Mouse (Mus musculus): Measurements from ENCODE around the gene Pcdh17.

Pcdh17 gene

DNA sequence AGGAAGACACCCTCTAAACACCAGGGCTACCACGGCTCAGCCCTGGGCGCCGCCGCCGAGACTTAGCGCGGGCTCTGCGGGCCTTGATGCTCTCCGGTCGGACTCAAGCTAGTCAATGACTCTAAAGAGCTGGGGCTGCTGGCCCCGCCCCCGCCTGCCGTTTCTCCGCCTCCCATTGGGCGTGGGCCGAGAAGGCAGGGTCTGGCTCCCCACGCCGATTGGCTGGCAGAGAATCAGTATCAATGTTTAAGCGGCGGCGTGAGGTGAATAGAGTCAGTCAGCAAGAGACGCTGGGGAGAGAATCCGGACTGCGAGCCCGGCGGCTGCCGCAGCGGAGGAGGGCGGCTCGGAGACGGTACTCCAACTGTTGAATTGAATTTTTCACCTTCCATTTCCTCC lies at the start of gene Pcdh17:
Gene Pcdh17, plus strand, starts transcription at position 276 of the 399 bp plus-strand sequence.
- in situ Hi-C loops (cut with MboI; ENCODE audit: low pct_unique_long_range_greater_than_20kb in 1 of 2, low sequenced_read_pairs in 2 of 2, unreplicated experiment in 1 of 2) = no loop called here

GRCm38 (mm10) chr14:84397137-84397536 lies 46.2 kb upstream of the Pcdh17 start:
- in situ Hi-C loops (cut with MboI; ENCODE audit: low pct_unique_long_range_greater_than_20kb in 1 of 2, low sequenced_read_pairs in 2 of 2, unreplicated experiment in 1 of 2) = no loop called here

GRCm38 (mm10) chr14:84424736-84425135 lies 18.6 kb upstream of the Pcdh17 start:
- in situ Hi-C loops (cut with MboI; ENCODE audit: low pct_unique_long_range_greater_than_20kb in 1 of 2, low sequenced_read_pairs in 2 of 2, unreplicated experiment in 1 of 2) = no loop called here

GRCm38 (mm10) chr14:84426616-84427015 lies 16.7 kb upstream of the Pcdh17 start:
- in situ Hi-C loops (cut with MboI; ENCODE audit: low pct_unique_long_range_greater_than_20kb in 1 of 2, low sequenced_read_pairs in 2 of 2, unreplicated experiment in 1 of 2) = no loop called here

- in situ Hi-C loops (cut with MboI; ENCODE audit: low pct_unique_long_range_greater_than_20kb in 1 of 2, low sequenced_read_pairs in 2 of 2, unreplicated experiment in 1 of 2) = no loop called here
Observed at GRCm38 (mm10) chr14:84438066-84438770, 5.1 kb upstream of the Pcdh17 start.

- in situ Hi-C loops (cut with MboI; ENCODE audit: low pct_unique_long_range_greater_than_20kb in 1 of 2, low sequenced_read_pairs in 2 of 2, unreplicated experiment in 1 of 2) = no loop called here
Observed at GRCm38 (mm10) chr14:84440903-84441302, 2.5 kb upstream of the Pcdh17 start.

GRCm38 (mm10) chr14:84442528-84443287 lies 655 bp upstream of the Pcdh17 start:
- in situ Hi-C loops (cut with MboI; ENCODE audit: low pct_unique_long_range_greater_than_20kb in 1 of 2, low sequenced_read_pairs in 2 of 2, unreplicated experiment in 1 of 2) = no loop called here

- in situ Hi-C loops (cut with MboI; ENCODE audit: low pct_unique_long_range_greater_than_20kb in 1 of 2, low sequenced_read_pairs in 2 of 2, unreplicated experiment in 1 of 2) = no loop called here
Observed at GRCm38 (mm10) chr14:84443761-84444160, 398 bp downstream of the Pcdh17 start.

DNA sequence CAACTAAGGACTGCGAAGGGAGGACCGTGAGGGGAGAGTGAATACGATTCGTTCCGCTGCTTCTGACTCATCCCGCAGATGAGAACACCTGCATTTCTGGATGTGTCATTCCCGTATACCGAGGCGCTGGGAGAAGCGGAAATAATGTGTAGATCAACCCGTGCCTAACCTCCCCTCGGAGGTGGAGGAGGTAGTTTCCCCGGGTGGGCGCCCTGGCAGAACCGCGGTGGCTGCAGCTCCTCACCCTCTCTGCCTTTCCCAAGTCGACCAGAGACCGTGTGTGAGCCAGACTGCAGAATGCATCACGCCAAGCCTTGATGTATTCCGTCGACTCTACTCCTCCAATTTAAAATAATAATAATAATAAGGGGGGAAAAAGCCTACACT lies 906 bp downstream of the Pcdh17 start:
- in situ Hi-C loops (cut with MboI; ENCODE audit: low pct_unique_long_range_greater_than_20kb in 1 of 2, low sequenced_read_pairs in 2 of 2, unreplicated experiment in 1 of 2) = no loop called here

DNA sequence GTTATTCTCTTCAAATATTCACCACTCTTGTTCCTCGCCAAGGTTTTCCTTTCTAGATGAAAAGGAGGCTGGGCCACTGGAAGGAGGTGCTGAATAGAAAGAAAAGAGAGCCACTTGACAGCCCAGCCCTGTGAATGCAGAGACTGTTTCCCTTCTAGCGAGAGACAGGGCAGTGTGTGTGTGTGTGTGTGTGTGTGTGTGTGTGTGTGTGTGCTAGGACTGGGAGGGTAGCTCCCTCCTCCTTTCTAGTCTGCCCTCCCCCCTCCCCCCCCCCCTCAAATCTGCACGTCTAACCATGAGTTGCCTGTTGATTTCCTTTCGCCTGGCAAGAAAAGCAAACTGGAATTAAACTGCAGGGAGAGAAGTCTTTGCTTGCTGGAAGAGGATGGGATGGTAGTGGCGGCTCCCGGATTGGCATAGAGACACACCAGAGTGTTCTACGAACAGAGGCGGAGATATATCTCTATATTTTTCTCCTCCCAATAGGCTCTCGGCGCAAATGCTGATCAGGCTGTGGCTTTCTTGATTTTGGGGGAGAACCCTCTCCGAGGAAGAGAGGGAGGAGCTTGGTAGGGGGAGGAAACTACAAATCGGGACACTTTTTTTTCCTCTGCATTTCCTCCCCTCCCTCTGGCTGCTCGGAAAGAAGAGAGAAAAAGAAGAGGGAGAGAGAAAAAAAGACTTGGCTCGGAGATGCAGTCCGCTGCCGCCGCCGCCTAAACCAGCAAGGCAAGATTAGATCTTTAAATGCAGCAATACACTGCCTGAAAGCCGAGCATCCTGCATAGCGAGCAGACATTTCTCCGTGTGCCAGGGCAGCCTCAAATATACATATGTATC lies 1.5 kb downstream of the Pcdh17 start:
- in situ Hi-C loops (cut with MboI; ENCODE audit: low pct_unique_long_range_greater_than_20kb in 1 of 2, low sequenced_read_pairs in 2 of 2, unreplicated experiment in 1 of 2) = no loop called here

GRCm38 (mm10) chr14:84445503-84446410 lies 2.4 kb downstream of the Pcdh17 start:
- in situ Hi-C loops (cut with MboI; ENCODE audit: low pct_unique_long_range_greater_than_20kb in 1 of 2, low sequenced_read_pairs in 2 of 2, unreplicated experiment in 1 of 2) = no loop called here

DNA sequence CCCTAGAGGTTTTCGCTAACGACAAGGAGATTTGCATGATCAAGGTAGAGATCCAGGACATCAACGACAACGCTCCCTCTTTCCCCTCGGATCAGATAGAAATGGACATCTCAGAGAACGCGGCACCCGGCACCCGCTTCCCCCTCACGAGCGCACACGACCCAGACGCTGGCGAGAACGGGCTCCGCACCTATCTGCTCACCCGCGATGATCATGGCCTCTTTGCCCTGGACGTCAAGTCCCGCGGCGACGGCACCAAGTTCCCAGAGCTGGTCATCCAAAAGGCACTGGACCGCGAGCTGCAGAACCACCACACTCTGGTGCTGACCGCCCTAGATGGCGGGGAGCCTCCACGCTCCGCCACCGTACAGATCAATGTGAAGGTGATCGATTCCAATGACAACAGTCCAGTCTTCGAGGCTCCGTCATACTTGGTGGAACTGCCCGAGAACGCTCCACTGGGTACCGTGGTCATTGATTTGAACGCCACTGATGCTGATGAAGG lies 3.1 kb downstream of the Pcdh17 start:
- in situ Hi-C loops (cut with MboI; ENCODE audit: low pct_unique_long_range_greater_than_20kb in 1 of 2, low sequenced_read_pairs in 2 of 2, unreplicated experiment in 1 of 2) = no loop called here

- in situ Hi-C loops (cut with MboI; ENCODE audit: low pct_unique_long_range_greater_than_20kb in 1 of 2, low sequenced_read_pairs in 2 of 2, unreplicated experiment in 1 of 2) = no loop called here
Observed at GRCm38 (mm10) chr14:84446941-84447641, 3.7 kb downstream of the Pcdh17 start.

DNA sequence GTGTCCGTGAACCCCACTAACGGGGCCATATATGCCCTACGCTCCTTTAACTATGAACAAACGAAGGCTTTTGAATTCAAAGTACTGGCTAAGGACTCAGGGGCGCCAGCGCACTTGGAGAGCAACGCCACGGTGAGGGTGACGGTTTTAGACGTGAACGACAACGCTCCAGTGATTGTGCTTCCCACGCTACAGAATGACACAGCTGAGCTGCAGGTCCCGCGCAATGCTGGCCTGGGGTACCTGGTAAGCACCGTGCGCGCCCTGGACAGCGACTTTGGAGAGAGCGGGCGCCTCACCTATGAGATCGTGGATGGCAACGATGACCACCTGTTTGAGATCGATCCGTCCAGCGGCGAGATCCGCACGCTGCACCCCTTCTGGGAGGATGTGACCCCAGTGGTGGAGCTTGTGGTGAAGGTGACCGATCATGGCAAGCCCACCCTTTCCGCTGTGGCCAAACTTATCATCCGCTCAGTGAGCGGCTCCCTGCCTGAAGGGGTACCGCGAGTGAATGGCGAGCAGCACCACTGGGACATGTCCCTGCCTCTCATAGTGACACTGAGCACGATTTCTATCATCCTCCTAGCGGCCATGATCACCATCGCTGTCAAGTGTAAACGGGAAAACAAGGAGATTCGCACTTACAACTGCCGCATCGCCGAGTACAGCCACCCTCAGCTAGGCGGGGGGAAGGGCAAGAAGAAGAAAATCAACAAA lies 4.5 kb downstream of the Pcdh17 start:
- in situ Hi-C loops (cut with MboI; ENCODE audit: low pct_unique_long_range_greater_than_20kb in 1 of 2, low sequenced_read_pairs in 2 of 2, unreplicated experiment in 1 of 2) = no loop called here

DNA sequence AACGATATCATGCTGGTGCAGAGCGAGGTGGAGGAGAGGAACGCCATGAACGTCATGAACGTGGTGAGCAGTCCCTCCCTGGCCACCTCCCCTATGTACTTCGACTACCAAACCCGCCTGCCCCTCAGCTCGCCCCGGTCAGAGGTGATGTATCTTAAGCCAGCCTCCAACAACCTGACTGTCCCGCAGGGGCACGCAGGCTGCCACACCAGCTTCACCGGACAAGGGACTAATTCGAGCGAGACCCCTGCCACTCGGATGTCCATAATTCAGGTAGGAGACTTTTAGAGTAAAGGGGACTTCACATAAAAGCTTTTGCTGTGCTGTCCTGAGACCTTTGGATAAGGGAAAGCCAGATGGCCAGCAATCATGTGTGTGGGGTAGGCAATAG lies 5.0 kb downstream of the Pcdh17 start:
- in situ Hi-C loops (cut with MboI; ENCODE audit: low pct_unique_long_range_greater_than_20kb in 1 of 2, low sequenced_read_pairs in 2 of 2, unreplicated experiment in 1 of 2) = no loop called here

DNA sequence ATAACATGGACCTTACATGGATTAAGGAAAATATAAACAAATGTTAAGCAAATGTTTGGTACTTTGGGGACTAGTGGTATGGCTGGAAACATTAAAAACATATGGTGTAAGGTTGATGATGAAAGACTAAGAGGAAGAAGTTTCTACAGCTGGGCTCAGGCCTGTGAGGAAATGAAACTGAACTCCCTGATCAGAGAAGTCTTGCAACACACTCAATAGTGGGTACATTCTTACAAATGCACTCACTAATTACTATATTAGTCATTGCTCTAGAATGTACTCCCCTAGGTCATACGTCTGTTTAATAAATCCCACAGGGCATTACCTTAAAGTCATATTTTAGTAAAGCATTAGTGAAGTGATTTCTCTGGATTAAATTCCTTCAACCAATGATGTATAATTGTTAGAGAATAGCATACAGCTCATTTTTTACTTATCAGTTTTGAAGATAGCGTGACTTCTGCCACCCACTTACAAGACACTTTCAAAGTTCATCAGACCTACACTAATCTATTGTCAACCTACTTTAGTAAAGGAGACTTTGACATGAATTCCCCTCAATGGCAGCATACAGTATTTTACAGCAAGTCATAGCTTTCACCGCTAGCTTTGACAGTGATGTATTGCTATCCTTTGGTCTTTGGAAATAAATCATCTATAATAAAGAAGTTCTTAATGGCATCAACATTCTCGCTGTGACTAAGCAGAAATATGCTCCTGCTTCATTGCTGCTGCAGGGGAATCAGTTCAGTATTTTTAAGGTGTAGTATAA lies 10.9 kb downstream of the Pcdh17 start:
- in situ Hi-C loops (cut with MboI; ENCODE audit: low pct_unique_long_range_greater_than_20kb in 1 of 2, low sequenced_read_pairs in 2 of 2, unreplicated experiment in 1 of 2) = no loop called here
